Mouse (Mus musculus) limb, embryonic 14.5 days (tissue): ENCODE results near the gene Tspan1. TPM values are rescaled to one million over a fixed set of nuclear protein-coding genes. Genes with fewer than 3 reads are reported as not detected.

ENCODE experiments used
- ATAC-seq: fragments of 200-750 bp; cut with Nextera tagmentation; 2 replicates; pipeline ENCODE4 v1.8.0; 2017; ENCODE audit warnings: low read depth, moderate number of reproducible peaks, moderate TSS enrichment; ENCODE audit not compliant: low FRiP score
- DNase-seq: peaks from one replicate; pipeline ENCODE4 v3.0.0-alpha.2; 2015; ENCODE audit warnings: low spot score
- H3K27ac ChIP-seq: fragments of 300-500 bp; sonication (generic); replicated peaks from 2 replicates; pipeline ENCODE4 v1.5.1; 2014; ENCODE audit warnings: low read depth, mild to moderate bottlenecking, low read length, moderate library complexity, mixed read lengths
- H3K27me3 ChIP-seq: fragments of 300-500 bp; sonication (generic); 2 replicates; pipeline ENCODE4 v1.6.1; 2014; ENCODE audit warnings: low read length, mixed read lengths; ENCODE audit not compliant: control insufficient read depth, insufficient read depth
- H3K36me3 ChIP-seq: fragments of 300-500 bp; sonication (generic); 2 replicates; pipeline ENCODE4 v1.6.1; 2014; ENCODE audit warnings: mild to moderate bottlenecking, low read length, moderate library complexity, mixed read lengths; ENCODE audit not compliant: control insufficient read depth, insufficient read depth
- H3K4me1 ChIP-seq: fragments of 300-500 bp; sonication (generic); 2 replicates; pipeline ENCODE4 v1.6.1; 2014; ENCODE audit warnings: antibody characterized with exemption, low read length, mixed read lengths; ENCODE audit not compliant: control insufficient read depth, insufficient read depth
- H3K4me2 ChIP-seq: fragments of 300-500 bp; sonication (generic); replicated peaks from 2 replicates; pipeline ENCODE4 v1.6.1; 2014; ENCODE audit warnings: low read depth, mild to moderate bottlenecking, low read length, moderate library complexity; ENCODE audit not compliant: severe bottlenecking
- H3K4me3 ChIP-seq: fragments of 300-500 bp; sonication (generic); replicated peaks from 2 replicates; pipeline ENCODE4 v1.5.1; 2014; ENCODE audit warnings: low read length
- H3K9ac ChIP-seq: fragments of 300-500 bp; sonication (generic); 2 replicates; pipeline ENCODE4 v1.6.1; 2014; ENCODE audit warnings: mild to moderate bottlenecking, low read depth, low read length, moderate library complexity; ENCODE audit not compliant: severe bottlenecking
- H3K9me3 ChIP-seq: fragments of 300-500 bp; sonication (generic); 2 replicates; pipeline ENCODE4 v1.6.1; 2016; ENCODE audit warnings: low read length; ENCODE audit not compliant: control insufficient read depth
- POLR2A ChIP-seq: fragments of 200-500 bp; IDR thresholded peaks from 2 replicates; pipeline ENCODE4 v1.8.0; 2012; ENCODE audit warnings: inconsistent platforms, mild to moderate bottlenecking, moderate library complexity, borderline replicate concordance; ENCODE audit not compliant: insufficient read depth, insufficient read length; ENCODE audit errors: extremely low read depth
- WGBS: fragments of 180-500 bp; shearing (Covaris S2); extraction: QIAGEN DNeasy Blood & Tissue Kit; methylation state at CpG from one replicate; pipeline ENCODE4 v1.1.7; 2014; 5-methylcytosine and 5-hydroxymethylcytosine counted together
- polyA plus RNA-seq, 2 experiments: library from polyadenylated mRNA; depleted of rRNA in 1 of 2; stranded (reverse) in 1 of 2; unstranded in 1 of 2; fragments of >200 nt; fragmentation: Nextera tagmentation in 1 of 2; extraction: Ambion mirVana in 1 of 2; gene quantifications; 2 replicates each; pipeline versions ENCODE4 v1.2.1 to v1.2.3; 2012 to 2014

The Tspan1 gene
- polyA plus RNA-seq, 2 experiments: not detected

- H3K27me3 ChIP-seq: no peaks in the 10 kb centered on the region
- no peak for TF ChIP-seq POLR2A
- no peaks in the 10 kb centered on the region for H3K9me3 ChIP-seq
- ATAC-seq: peak; percentile 84
- H3K27ac ChIP-seq: no peak overlapping the region
- under 1% methylated on average over 45 of the region's 47 CpGs for WGBS
- no peaks in the 10 kb centered on the region for H3K36me3 ChIP-seq
- peak; percentile 55 for DNase-seq
- peak overlapping the region; percentile 72 for H3K9ac ChIP-seq
- H3K4me1 ChIP-seq: peaks cover 5% of the 10 kb centered on the region
- H3K4me3 ChIP-seq: peak overlapping the region; percentile 67
- H3K4me2 ChIP-seq: peak overlapping the region; percentile 81
Observed at GRCm38 (mm10) chr4:116143891-116144717, 23.3 kb downstream of the Tspan1 start.

- ATAC-seq (no peak), DNase-seq (no peak)
- 4% methylated on average over 7 of the region's 7 CpGs for WGBS
- Histone ChIP-seq H3K27me3 (no peaks in the 10 kb centered on the region), H3K36me3 (no peaks in the 10 kb centered on the region), H3K9me3 (no peaks in the 10 kb centered on the region), H3K4me2 (peak overlapping the region; percentile 81), H3K27ac (no peak overlapping the region), H3K4me3 (peak overlapping the region; percentile 67), H3K4me1 (peaks cover 5% of the 10 kb centered on the region), H3K9ac (peak overlapping the region; percentile 72; the same call in 1 of the 2 replicates)
- no peak for TF ChIP-seq POLR2A
Observed at GRCm38 (mm10) chr4:116143317-116143811, 24.0 kb downstream of the Tspan1 start.

- H3K9ac ChIP-seq: no peak overlapping the region
- no peak overlapping the region for H3K4me2 ChIP-seq
- 80% methylated on average over 7 of the region's 7 CpGs for WGBS
- peaks cover 5% of the 10 kb centered on the region for H3K4me1 ChIP-seq
- no peaks in the 10 kb centered on the region for H3K27me3 ChIP-seq
- H3K27ac ChIP-seq: no peak overlapping the region
- DNase-seq: no peak
- H3K4me3 ChIP-seq: no peak overlapping the region
- ATAC-seq: no peak
- no peak for TF ChIP-seq POLR2A
- no peaks in the 10 kb centered on the region for H3K9me3 ChIP-seq
- H3K36me3 ChIP-seq: 0 out of 2 replicates have a peak, but pooled peaks cover 2% of the 10 kb centered on the region
Observed at GRCm38 (mm10) chr4:116142269-116142668, 25.1 kb downstream of the Tspan1 start.

- H3K4me2 ChIP-seq: no peak overlapping the region
- H3K9me3 ChIP-seq: no peaks in the 10 kb centered on the region
- no peak for TF ChIP-seq POLR2A
- 94% methylated on average over 1 of the region's 1 CpGs for WGBS
- ATAC-seq: no peak
- H3K27me3 ChIP-seq: no peaks in the 10 kb centered on the region
- H3K27ac ChIP-seq: no peak overlapping the region
- H3K9ac ChIP-seq: no peak overlapping the region
- H3K36me3 ChIP-seq: 0 out of 2 replicates have a peak, but pooled peaks cover 4% of the 10 kb centered on the region
- H3K4me1 ChIP-seq: peaks cover 5% of the 10 kb centered on the region
- H3K4me3 ChIP-seq: no peak overlapping the region
- DNase-seq: no peak
Observed at GRCm38 (mm10) chr4:116141736-116142135, 25.7 kb downstream of the Tspan1 start.

- H3K9me3 ChIP-seq: no peaks in the 10 kb centered on the region
- H3K36me3 ChIP-seq: peaks cover 4% of the 10 kb centered on the region; the same call in 1 of the 2 replicates
- no peak overlapping the region for H3K4me2 ChIP-seq
- no peak for DNase-seq
- no peak for ATAC-seq
- no peaks in the 10 kb centered on the region for H3K27me3 ChIP-seq
- H3K4me3 ChIP-seq: no peak overlapping the region
- TF ChIP-seq POLR2A: no peak
- no peak overlapping the region for H3K9ac ChIP-seq
- peaks cover 5% of the 10 kb centered on the region for H3K4me1 ChIP-seq
- WGBS: 80% methylated on average over 7 of the region's 7 CpGs
- H3K27ac ChIP-seq: no peak overlapping the region
Observed at GRCm38 (mm10) chr4:116140801-116141574, 26.4 kb downstream of the Tspan1 start.
